Mouse (Mus musculus): ENCODE data around the gene Cbfa2t3.

Gene Cbfa2t3

DNA sequence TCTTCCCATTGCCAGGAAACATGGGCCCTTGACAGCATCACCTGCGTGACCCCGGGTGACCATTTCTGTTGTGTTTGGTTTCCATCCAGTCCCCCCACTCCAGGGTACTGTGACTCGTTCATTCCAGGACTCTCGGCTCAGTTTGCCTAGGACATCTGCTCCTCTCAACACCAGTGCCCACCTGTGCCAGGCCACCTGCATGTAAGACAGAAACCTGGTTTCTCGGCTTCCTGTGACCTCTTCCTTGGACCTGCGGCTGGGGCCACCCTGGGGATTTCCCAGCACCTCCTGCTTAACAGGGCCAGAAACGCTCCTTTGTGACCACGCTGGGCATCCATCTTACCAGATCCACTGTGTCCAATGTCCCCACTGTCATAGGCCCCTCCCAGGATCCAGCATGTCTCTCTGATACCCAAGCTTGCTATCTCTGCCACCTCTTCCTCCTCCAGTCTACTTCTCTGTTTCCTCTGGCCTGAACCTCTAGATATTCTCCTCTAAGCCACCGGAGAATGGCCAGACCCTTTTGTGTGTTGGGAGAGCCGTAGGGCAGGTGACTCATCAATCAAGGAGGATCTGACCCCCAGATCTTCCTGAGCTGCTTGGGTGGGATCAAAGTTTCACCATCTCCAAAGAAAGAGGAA is 19.1 kb upstream of the Cbfa2t3 start:
- no peak for DNase-seq (ENCODE audit: low spot score in 2 of 2)

DNA sequence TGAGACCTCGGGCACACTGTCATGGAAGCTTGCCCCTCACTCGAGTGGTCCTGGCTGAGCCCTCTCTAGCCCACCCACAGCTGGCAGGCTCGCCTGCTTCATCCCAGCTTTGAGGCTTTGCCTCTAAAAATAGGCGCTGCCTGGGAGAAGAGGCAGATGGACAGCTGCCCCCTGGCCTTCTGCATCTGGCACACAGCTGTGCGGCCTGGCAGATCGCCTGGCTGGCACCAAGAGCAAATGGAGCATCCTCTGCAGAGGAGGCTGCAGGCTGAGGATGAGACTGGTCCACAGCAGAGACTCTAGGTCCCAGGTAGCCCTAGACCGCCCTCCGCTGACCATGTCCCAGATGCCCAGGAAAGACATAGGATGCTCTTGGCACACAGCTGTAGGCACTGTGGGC is 17.7 kb upstream of the Cbfa2t3 start:
- no peak for DNase-seq (ENCODE audit: low spot score in 2 of 2)

DNA sequence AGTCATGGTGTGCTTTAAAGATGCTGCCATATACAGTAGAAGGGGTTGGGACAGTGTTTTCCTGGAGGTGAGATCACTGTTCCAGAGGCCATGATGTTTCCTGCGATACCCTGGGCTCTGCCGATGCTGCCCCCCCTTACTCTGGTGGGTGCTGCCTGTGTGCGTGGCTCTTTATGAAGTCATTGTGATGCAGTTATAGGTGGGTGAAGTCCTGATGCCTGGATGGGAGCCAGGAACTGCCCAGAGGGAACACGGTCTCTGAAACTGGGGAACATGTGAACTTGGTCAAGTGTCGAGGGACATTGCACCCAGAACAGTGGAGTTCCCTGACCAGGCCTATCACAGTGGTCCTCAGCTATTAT is 14.2 kb upstream of the Cbfa2t3 start:
- DNase-seq (ENCODE audit: low spot score in 2 of 2), result no peak

DNA sequence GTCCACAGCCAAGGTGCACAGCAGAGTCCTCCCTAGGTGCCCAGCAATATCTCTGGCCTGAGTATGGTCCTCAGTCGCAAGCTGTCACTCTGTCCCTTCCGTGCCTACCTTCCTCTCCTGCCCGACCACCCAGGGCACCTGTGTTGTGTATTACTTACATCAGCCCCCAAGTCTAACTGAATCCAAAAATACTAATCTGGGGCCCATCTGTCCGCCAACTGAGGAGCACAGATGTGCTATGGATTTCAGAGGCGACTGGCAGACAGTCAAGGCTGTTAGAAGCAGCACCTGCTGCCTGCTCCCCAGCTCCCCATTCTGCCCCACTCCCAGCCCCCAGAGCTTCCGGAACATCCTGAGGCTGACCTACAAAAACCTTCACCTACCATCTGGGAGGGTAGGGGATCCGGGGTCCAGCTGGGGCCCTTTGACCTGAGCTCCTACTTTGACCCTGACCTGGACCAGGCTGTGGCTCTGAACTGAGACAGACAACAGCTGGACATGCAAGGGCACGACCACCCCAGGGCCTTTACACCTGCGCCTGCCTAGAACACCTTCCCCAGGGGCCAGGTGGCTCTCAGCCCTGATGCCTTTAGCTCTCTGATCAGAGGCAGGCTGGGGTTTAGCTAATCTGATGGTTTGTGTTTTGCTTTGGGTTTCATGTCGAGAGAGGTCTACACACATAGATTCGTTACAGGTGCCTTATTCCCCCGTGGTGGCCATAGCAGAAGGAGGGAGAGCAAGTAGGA is 13.7 kb upstream of the Cbfa2t3 start:
- DNase-seq (ENCODE audit: low spot score in 2 of 2), result no peak

DNA sequence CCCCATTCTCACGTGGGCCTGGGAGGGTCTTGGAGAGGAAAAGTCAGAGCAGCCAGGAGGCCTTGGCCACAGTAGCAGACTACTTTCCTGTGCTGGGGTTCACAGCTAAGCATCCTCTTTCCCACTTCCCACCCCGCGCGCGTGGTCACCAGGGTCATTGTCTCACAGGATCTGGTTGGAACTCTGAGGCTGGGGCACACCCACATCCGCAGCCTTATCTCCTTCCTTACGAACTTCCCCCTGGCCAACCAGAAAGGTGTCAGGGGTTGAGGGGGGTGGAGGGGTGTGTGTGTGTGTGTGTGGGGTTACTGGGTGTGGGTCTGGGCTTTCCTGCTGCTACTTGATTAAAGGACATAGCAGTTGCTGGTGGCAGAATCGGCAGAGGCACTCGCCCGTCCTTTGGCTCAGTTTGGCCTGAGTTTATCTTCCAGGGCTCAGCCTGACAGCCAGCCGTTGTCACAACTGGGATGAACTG is 13.0 kb upstream of the Cbfa2t3 start:
- peak in 1 of 2 experiments; percentile 31 for DNase-seq (ENCODE audit: low spot score in 2 of 2)

DNA sequence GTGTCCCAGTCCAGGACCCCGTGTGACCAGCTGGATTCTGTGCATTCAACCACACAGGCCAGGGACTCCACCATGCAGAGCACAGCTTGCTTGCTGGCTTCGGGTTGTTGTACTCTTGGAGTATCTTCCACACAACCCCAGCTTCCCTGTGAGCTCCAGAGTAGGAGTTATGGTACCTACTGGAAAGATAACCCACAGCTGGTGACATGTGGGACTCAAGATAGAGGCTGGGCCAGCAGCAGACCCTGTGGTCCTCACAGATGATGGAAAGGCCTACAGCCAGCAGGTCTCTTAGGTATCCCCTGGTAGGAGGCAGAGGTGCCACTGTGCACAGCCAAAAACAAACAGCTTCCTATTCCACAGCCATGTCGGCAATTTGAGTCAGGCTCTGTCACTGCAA is 12.6 kb upstream of the Cbfa2t3 start:
- no peak for DNase-seq (ENCODE audit: low spot score in 2 of 2)

DNA sequence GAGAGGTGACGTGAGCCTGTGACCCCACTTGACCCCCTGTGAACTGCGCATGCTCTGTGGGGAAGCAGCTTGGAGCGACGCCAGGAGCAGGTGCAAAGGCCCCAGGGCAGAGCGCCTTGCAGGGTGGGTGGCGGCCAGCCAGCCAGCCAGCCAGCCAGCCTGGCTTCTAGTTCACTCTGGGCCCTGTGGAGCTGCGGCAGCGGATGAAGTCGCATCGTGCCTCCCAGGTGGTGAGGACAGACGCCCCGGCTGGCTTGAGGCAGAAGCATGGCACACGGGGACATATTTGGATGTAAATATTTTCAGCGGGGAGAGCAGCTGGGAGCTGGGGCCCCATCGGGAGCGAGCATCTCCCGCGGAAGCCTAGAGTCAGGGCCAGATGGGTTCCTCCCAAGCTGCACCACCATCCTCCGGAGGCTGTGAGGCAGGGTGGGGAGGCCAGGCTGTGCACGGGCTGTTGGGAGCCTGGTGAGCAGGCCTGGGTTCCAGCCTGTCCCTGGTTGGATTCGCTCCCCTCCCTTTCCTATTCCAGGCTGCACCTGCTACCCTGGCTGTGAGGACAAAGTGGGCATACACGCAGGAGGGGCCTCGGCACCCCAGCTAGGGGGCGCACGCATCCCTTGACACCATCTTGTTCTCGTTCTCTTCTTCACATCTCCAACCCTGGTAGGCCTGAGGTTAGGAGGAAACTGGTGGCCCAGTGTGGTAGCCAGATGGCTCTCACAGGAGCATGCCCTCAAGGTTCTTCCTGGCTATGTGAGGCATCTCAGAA is 10.6 kb upstream of the Cbfa2t3 start:
- no peak for DNase-seq (ENCODE audit: low spot score in 2 of 2)

DNA sequence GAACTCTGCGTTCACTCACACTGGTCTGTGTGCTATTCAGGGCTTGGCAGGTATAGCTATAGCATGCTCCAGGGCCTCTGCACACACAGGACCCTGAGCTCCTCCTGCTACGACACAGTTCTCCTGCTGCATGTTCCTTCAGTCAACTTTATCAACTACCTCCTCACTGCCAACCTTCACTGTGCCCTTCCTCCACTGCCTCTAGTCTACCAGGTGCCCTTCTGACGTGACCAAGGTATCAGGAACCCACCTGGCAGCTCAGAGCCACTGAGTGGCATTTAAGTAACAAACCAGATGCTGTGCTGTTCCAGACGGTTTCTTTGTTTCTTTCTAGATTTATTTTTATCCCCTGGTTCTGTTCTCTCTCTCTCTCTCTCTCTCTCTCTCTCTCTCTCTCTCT is 8.3 kb upstream of the Cbfa2t3 start:
- DNase-seq (ENCODE audit: low spot score in 2 of 2), result no peak

DNA sequence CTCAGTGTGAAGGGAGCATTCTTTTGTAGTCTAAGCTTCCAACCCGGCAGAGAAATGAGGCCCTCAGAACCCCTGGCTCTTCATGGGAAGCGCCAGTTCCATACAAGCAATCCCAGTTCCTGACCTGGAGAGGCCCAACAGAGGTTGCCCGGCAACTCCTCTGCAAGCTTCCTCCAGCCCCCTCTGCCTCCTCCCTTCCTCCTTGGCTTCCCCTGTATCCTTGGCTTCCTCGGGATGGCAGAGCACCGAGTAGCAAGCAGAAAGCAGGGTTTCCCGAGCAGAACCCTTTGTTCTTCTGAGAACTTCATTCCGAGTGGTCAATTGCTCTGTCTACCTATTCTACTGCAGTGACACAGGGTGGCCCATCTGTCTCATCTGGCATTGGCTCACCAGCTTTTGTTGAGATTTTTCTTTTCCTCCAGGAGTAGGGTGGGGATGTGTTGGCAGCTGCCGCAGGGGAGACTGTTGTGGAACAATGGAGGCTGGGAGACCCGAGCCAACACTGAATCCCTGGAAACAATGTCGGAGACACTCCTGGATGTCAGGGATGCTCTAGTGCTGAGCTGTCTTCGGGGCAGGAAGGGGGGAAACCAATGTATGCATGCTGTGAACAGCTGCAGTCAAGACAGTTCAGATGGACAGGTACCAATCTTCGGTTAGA is 7.1 kb upstream of the Cbfa2t3 start:
- no peak for DNase-seq (ENCODE audit: low spot score in 2 of 2)

DNA sequence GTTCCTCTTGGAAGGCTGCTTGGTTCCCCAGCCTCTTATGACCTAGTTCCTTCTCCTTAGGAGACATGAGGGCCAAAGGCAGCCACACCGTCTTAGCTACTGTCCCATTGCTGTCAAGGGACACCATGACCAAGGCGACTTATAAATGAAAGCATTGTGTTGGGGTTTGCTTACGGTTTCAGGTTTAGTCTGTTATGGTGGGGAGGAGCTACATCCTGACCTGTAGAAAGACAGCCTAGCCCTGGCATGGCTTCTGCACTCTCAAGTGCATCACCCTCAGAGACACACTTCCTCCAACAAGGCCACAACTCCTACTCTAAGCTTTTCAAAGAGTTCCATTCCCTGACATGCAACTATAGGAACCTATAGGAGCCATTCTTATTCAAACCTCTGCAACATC is 5.7 kb upstream of the Cbfa2t3 start:
- DNase-seq (ENCODE audit: low spot score in 2 of 2), result no peak

DNA sequence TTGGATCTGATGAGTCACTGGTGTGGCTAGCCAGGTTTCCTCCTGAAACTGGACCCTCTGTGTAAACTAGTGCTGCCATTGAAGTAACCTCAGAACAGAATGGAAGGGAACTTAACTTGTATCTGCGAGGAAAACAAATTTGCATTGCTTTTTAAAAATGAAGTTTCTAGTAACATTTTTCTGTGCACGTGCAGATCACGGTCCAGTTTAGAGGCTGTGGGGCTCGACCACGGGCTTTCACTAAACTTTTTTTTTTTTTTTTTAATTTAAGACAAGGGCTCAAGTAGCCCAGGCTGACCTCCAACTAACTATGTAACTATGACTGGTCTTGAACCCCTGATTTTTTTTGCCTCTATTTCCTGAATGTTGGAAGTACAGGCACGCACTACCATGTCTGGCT is 4.0 kb upstream of the Cbfa2t3 start:
- DNase-seq (ENCODE audit: low spot score in 2 of 2), result no peak

DNA sequence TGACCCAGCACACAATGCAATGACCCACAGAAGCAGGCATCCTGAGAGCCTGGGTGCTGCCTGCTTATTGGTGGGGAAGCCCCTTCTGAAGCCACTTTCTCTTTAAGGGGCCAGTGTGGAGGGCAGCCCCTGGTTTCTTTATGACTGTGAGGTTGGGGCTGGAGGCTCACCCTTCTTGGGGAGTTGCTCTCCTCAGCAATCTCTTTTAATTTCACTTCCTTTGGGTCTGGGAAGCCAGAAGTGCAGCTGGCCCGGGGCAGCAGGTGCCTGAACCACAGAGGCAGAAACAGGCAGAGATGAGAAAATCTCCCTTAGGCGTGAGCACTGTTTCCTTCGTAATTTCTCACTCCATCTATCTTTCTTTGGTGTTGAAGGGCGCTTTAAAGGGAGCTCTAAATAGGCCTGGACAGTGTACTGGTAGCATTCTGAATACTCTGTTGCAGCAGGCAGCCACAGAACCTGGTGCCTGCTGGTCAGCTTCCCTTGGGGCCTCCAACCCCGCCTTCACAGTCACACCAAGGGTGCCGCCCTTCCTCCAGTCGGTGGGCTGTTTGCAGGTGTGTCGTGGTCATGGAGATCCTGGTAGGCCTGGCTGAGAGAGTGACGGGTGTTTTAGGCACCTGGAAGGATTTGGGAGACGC is 3.5 kb upstream of the Cbfa2t3 start:
- no peak for DNase-seq (ENCODE audit: low spot score in 2 of 2)

DNA sequence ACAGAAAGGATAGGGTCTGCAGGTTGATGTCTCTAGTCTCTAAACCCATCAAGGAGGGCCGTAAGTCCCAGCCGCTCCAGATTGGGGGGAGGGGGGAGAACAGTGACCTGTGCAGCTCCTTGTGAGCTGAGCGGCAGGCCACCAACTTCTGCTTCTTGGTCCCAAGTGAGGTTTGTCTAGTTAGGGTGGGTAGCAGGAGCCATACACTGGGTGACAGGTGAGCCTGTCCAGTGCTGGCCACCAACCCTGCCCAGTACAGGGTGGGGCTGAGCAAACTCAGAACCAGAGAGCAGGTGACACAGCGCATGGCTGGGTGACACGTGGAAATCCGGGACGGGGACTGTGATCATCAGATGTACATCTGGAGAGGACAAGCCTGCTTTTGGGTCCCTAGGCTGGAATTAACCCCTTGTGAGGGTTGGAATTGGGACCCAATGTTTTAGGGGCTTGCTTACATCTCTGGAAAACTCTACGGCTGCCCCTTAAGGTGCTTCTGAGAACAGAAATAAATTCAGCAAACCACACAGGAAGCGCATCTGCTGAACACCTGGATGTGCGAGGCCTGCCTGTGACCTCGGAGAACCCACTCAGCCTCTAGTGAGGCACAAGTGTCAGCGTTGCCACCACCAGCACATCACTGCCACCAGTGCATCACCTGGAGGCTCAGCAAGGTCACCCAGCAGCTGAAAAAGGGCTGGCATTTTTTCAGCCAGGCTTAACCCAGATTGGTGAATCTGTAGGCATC is 2.7 kb upstream of the Cbfa2t3 start:
- no peak for DNase-seq (ENCODE audit: low spot score in 2 of 2)

DNA sequence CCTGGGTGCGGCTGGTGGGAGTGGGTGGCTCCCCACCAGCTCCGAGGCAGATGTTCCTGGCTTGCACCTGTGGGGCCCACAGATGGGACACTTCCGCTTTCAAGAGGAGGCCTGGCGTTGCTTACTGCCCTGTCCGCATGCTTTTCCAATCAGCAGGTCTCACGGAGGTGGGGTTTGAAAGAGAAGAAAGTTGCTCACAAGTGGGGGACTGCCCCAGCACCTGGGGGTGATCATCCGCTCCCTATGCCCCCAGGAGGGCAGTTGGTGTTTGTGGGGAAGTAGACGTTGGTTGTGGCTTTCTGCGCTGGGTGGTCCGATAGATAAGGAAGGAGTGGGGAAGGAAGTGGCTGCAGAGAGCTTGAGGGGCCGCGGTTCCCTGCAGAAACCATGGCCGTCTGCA is 1.7 kb upstream of the Cbfa2t3 start:
- DNase-seq (ENCODE audit: low spot score in 2 of 2), result no peak

DNA sequence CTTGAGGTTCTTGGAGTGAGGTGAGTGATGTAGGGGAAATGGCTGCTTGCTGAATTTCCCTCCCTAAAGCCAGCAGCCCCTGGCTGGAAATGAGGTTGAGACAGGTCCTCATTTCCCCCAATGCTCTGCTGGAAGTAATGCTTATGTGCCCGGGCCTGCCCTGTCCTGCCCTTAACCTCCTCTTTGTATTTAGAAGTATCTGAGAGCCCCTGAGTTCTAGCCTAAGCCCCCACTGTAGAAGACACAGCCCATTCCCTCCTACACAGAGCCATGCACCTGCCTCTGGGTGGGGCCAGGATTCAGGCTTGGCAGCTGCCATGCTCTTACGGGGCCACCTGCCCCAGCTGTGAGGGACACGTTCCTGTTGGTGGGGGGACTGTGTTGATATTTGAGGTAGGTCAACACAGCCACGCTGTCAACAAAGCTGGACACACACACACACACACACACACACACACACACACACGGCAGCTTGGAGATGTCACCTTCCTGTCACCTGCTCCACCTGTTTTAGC is 598 bp downstream of the Cbfa2t3 start:
- DNase-seq (ENCODE audit: low spot score in 2 of 2), result no peak

DNA sequence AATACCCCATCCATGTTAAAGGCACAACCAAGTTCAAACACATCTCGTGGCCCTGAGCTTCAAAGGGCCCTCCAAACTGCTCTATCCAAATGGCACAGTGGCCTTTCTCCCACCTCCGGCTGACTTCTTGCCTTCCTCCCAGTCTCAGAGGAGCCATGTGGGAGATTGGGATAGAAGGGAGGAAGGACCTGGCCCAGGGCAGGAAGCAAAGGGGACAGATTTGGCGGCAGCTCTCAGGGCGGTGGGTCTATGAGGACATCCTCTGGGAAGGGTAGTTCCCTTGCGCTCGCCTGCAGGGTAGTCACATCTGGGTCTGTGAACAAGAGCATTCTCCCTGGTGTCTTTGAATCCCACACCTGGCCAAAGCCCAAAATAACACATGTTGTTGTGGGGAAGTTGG is 1.3 kb downstream of the Cbfa2t3 start:
- no peak for DNase-seq (ENCODE audit: low spot score in 2 of 2)

DNA sequence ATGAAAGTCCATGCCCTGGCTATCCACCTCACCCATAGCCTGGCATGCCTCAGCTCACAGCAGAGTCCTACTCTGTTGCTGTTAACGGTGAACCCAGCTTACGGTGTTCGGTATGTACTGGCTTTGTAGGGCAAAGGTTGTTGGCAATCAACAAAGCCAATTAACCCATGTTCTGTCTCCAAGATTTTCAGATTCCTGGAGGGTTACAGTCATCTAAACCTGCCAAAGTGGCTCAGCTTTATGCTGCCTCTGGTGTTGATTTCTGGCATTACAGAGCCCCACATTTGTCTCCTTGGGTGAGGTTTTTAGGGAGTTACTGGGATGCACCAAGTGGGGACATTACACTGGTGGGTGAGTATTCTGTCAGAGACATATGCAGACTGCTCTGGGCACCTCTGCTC is 1.7 kb downstream of the Cbfa2t3 start:
- DNase-seq (ENCODE audit: low spot score in 2 of 2), result no peak

DNA sequence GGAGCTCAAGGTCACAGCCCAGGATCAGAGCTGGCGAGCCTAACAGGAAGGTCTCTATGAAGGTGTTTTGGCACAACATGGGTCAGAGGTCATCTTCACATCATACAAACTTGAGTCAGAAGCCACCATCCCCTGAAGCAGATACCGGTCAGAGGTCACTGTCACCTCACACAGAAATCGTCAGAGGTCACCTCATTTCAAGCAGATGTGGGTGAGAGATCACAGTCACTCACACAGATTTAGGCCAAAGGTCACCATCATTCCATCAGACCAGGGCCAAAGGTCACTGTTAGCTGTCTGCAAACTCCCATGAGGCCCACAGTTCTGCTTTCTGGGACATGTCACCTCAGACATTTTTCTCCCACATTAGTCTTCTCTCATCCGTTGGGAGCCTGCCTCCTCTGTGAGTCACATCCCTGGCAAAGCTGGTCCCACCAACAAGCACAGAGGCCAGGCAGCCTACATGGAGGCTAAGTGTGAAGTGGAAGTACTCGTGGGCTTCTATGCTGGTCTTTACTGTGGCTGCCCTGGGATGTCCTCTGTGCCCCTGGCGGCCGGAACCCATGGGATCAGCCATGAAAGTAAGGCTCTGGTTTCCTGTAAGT is 3.4 kb downstream of the Cbfa2t3 start:
- no peak for DNase-seq (ENCODE audit: low spot score in 2 of 2)

DNA sequence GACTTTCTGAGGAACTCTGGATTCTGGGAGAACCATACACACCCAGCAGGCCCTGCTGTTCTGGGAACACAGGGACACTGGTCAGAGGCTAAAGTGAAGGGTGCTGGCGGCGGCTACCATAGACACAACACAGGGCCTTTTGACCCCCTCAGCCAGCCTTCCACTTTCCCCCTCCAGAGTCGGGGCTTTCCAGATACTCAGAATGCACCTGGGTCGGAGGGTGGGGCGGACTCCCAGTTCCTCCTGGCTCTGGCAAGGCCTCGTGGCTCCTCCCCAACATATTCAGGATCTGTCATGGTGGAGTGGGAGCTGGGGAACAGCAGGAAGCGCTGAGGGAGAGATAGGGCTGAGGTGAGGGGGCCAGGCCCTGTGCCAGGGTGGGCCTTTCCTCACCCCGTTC is 6.8 kb downstream of the Cbfa2t3 start:
- no peak for DNase-seq (ENCODE audit: low spot score in 2 of 2)

DNA sequence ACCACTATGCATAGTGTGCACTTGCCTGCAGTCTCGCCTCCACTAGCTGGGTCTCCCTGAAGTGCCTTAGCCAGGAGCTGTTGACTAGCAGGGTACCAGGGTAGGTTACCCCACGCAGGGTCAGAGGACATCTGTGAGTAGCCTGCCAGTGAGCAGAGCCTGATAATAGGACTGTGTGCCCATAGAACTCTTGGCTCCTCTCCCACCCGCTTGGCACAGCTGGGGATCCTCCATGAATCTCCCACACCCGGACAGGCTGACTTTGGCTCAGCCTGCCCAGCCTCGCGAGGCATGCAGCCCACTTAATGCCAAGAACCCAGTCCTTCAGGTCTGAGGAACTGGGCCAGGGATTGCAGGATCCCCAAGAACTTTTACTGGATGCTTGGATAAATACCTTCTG is 7.9 kb downstream of the Cbfa2t3 start:
- peak in 1 of 2 experiments; percentile 66 for DNase-seq (ENCODE audit: low spot score in 2 of 2)

All from urinary bladder, postnatal 36 days (tissue).